Mouse (Mus musculus): ENCODE results near the gene Gda.

Gene Gda

GRCm38 (mm10) chr19:21373073-21373755 is 100.0 kb downstream of the Gda start:
- peak; percentile 29 to 44 for DNase-seq (ENCODE audit: low spot score in 2 of 2)

GRCm38 (mm10) chr19:21372395-21373072 is 100.7 kb downstream of the Gda start:
- no peak for DNase-seq (ENCODE audit: low spot score in 2 of 2)

GRCm38 (mm10) chr19:21371337-21371736 is 101.9 kb downstream of the Gda start:
- no peak for DNase-seq (ENCODE audit: low spot score in 2 of 2)

GRCm38 (mm10) chr19:21370782-21371181 is 102.5 kb downstream of the Gda start:
- no peak for DNase-seq (ENCODE audit: low spot score in 2 of 2)

GRCm38 (mm10) chr19:21369175-21369574 is 104.1 kb downstream of the Gda start:
- no peak for DNase-seq (ENCODE audit: low spot score in 2 of 2)

- no peak for DNase-seq (ENCODE audit: low spot score in 2 of 2)
These were observed 104.7 kb downstream of the Gda start for GRCm38 (mm10) chr19:21368595-21368994.

GRCm38 (mm10) chr19:21357792-21358191 is 115.5 kb downstream of the Gda start:
- DNase-seq (ENCODE audit: low spot score in 2 of 2) = no peak

- DNase-seq (ENCODE audit: low spot score in 2 of 2) = no peak
These were observed 123.6 kb downstream of the Gda start for GRCm38 (mm10) chr19:21349634-21350033.

GRCm38 (mm10) chr19:21346646-21347045 is 126.6 kb downstream of the Gda start:
- DNase-seq (ENCODE audit: low spot score in 2 of 2) = no peak
